Mouse (Mus musculus) bone marrow macrophage, adult 2 months (primary cell): ENCODE data around the gene Tdp2. TPM values are rescaled to one million over a fixed set of nuclear protein-coding genes. Genes with fewer than 3 reads are reported as not detected.
"Not testable (repeated sequence)": the region's sequence is repeated elsewhere in the genome, so short reads cannot be mapped to it uniquely, and the experiment has no call there.

Experiments used
- H3K27ac ChIP-seq: 2 replicates; pipeline ENCODE4 v1.5.1; 2012; ENCODE audit warnings: low read depth, low read length; ENCODE audit not compliant: insufficient read depth
- H3K4me1 ChIP-seq: 2 replicates; pipeline ENCODE4 v1.6.1; 2012; ENCODE audit warnings: low read length; ENCODE audit not compliant: control insufficient read depth, insufficient read depth
- H3K4me3 ChIP-seq: 2 replicates; pipeline ENCODE4 v1.5.1; 2012; ENCODE audit warnings: mild to moderate bottlenecking, low read length, moderate library complexity; ENCODE audit not compliant: insufficient read depth
- CTCF ChIP-seq: IDR thresholded peaks from 2 replicates; pipeline ENCODE4 v1.5.1; 2012; ENCODE audit warnings: low read depth, mild to moderate bottlenecking, low read length, moderate library complexity
- POLR2A ChIP-seq: IDR thresholded peaks from 2 replicates; pipeline ENCODE4 v1.6.1; 2012; ENCODE audit warnings: mild to moderate bottlenecking, low read depth, low read length, borderline replicate concordance
- polyA plus RNA-seq: library from polyadenylated mRNA; stranded (reverse); fragments of >200 nt; gene quantifications from 2 replicates; pipeline ENCODE4 v1.2.4, GENCODE M21; 2012; ENCODE audit not compliant: missing spikeins, insufficient read depth, insufficient read length

The Tdp2 gene
- polyA plus RNA-seq, 1 experiment = 29.0 TPM

- Histone ChIP-seq H3K4me3 (no peak overlapping the region), H3K27ac (no peak overlapping the region), H3K4me1 (peaks cover 4% of the 10 kb centered on the region; the same call in 1 of the 2 replicates)
- TF ChIP-seq POLR2A (no peak), CTCF (no peak)
These were observed 8.7 kb upstream of the Tdp2 start for GRCm38 (mm10) chr13:24822663-24823343.

GRCm38 (mm10) chr13:24824647-24825046, 6.8 kb upstream of the Tdp2 start:
- no peak overlapping the region for H3K4me3 ChIP-seq
- H3K27ac ChIP-seq = no peak overlapping the region
- peaks cover 5% of the 10 kb centered on the region; the same call in 1 of the 2 replicates for H3K4me1 ChIP-seq
- TF ChIP-seq POLR2A (no peak), CTCF (no peak)

DNA sequence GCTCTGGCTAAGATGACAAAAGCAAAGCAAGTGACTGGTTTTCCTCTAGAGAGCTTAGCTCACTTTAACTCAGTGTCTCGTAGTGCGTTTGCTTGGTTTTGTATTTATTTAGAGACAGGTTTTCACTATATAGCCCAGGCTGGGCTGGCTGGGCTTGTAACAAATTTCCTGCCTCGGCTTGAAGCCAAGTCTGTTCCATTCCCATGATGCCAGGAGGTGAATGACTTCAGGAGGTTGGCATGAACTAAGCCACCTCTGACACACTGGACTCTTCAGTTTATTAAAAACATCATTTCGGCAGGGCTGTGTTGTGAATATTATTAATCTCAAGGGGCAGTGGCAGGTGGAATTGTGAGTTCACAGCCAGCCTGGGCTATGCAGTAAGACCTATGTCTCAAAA, 5.9 kb upstream of the Tdp2 start:
- Histone ChIP-seq H3K4me1 (peaks cover 7% of the 10 kb centered on the region), H3K4me3 (no peak overlapping the region), H3K27ac (no peak overlapping the region)
- TF ChIP-seq CTCF (no peak), POLR2A (no peak)

- Histone ChIP-seq H3K4me1 (peaks cover 7% of the 10 kb centered on the region), H3K4me3 (no peak overlapping the region), H3K27ac (no peak overlapping the region)
- no peak for TF ChIP-seq CTCF
- no peak for TF ChIP-seq POLR2A
These were observed 5.4 kb upstream of the Tdp2 start for GRCm38 (mm10) chr13:24826116-24826515.

DNA sequence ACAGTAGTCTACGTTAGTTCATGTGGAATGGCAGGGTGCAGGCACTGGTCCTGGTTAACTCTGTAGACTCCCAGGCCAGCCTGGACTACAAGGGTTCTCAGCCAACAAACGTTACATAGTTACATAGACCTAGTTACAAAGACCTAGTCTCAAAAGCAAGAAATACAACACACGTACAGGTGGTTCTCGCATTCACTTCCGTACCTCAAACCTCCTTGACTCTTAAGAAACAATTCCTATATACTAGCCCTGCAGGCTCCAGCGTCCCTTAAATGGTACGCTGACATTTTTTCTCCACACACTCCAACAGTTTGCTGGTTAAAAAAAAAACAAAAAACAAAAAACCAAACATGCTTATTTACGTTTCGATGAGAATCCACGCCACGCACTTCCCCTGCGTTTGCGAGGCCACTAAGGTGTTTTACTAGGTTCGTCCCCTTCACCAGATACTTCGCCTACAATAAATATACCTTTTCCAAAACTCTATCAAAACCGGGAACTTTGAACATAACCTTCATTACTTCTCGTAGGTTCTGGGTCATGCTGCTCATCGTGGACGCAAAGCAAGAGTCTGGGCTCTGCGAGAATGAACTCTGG, 625 bp upstream of the Tdp2 start:
- Histone ChIP-seq H3K27ac (peak overlapping the region; percentile 89), H3K4me1 (peaks cover 13% of the 10 kb centered on the region), H3K4me3 (peak overlapping the region; percentile 66)
- TF ChIP-seq CTCF (no peak), POLR2A (no peak)

- Histone ChIP-seq H3K4me3 (peak overlapping the region; percentile 76), H3K27ac (peak overlapping the region; percentile 65), H3K4me1 (peaks cover 13% of the 10 kb centered on the region)
- no peak for TF ChIP-seq CTCF
- no peak for TF ChIP-seq POLR2A
These were observed 792 bp downstream of the Tdp2 start for GRCm38 (mm10) chr13:24832131-24832810.

GRCm38 (mm10) chr13:24832811-24833155, 1.3 kb downstream of the Tdp2 start:
- peak overlapping the region; percentile 76 for H3K4me3 ChIP-seq
- H3K27ac ChIP-seq = no peak overlapping the region
- TF ChIP-seq CTCF (no peak), POLR2A (no peak)

DNA sequence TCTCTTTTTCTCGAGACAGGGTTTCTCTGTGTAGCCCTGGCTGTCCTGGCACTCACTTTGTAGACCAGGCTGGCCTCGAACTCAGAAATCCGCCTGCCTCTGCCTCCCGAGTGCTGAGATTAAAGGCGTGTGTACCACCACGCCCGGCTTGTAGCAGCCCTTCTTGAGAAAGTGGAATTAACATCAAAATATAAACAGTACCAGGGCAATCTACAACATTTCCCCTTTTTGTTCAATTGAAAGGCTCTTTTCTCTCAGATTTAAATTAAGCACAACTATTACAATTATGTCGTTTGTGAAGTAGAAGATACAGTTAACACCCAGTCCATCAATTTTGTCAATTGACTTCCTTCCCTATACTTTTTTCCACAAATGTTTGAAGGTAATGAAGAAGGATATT, 6.3 kb downstream of the Tdp2 start:
- H3K4me1 ChIP-seq = peaks cover 11% of the 10 kb centered on the region
- H3K4me3 ChIP-seq, H3K27ac ChIP-seq: not testable (repeated sequence)

More at GRCm38 (mm10) chr13:24832811-24833155, 1.3 kb downstream of the Tdp2 start:
- peaks cover 9% of the 10 kb centered on the region for H3K4me1 ChIP-seq

GRCm38 (mm10) chr13:24839831-24840230, 8.4 kb downstream of the Tdp2 start:
- H3K27ac ChIP-seq = no peak overlapping the region
- no peak overlapping the region for H3K4me3 ChIP-seq
- peaks cover 6% of the 10 kb centered on the region for H3K4me1 ChIP-seq
- TF ChIP-seq CTCF = no peak
- TF ChIP-seq POLR2A = no peak

DNA sequence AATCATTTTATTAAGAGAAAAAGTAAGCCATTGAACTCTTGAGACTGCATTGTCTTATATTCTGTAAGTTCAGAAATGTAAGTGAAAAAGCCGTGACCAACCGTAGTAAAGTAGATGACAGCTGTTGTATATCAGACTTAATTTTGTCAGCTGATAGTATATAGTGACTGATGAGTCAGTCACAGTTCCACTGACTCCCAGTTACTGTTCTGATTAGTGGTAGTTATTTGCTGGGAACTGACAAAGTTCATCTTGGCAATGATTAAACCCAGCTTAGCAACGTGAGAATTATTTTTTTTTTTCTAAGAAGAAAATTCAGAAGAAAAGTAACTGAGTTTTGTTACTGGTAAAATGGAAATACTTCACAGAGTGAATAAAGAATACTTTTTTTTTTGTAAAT, 10.2 kb downstream of the Tdp2 start:
- H3K4me3 ChIP-seq = no peak overlapping the region
- TF ChIP-seq POLR2A = no peak
- no peak for TF ChIP-seq CTCF
- peaks cover 6% of the 10 kb centered on the region for H3K4me1 ChIP-seq

More for the DNA sequence above, 10.2 kb downstream of the Tdp2 start:
- no peak overlapping the region for H3K27ac ChIP-seq
